In the genomic region with DNA sequence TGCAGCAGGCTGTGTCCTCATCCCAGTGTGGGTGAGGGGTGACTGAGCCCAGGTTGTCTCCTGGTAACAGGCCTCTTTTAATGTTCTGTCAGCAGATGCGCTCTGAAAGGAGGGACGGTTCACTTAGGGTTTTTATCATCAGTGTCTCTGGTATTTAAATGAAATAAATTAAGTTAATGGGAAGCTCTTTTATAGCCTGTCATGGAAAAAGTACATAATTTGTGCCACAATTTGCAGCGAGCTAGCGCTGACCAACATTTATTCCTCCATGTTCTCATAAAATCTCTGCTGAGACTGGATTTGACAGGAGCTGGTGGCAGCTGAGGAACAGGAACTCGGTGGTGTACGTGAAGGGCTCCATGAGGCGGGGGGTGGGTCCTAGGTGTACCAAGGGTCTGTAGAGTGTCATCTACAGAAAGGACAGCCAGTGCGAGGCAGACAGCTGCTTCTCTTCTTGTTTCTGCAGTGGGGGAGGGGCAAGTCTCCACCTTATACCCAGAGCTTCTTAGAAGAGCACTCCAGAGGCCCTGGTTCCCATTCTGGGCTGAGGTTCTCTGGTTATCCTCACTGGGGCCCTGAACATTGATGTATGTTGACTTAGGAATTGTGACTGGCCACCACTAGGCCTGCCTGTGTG, we compare ENCODE assay signal across 17 mouse cellular contexts. TPM values are rescaled to one million over a fixed set of nuclear protein-coding genes. Genes with fewer than 3 reads are reported as not detected.
DNase-seq lines count a peak whose midpoint lies in the region; ATAC-seq and TF ChIP-seq lines count a peak whose summit lies in the region.
"Had no signal": no experiment of that assay in that cellular context is flagged by ENCODE, and none has a peak within 500 bp of the region (broad histone marks: within the 10 kb centered on the region; RNA-seq: fewer than 3 reads in every experiment).

No protein-coding gene starts in this region.

- no peak for TF ChIP-seq EP300 in CH12.LX (IDR thresholded peaks at IDR 0.05; ENCODE audit: low read length)

- no peaks in the 10 kb centered on the region for H3K79me2 ChIP-seq in CH12.LX (replicated peaks; ENCODE audit: control insufficient read depth, extremely low read depth, insufficient read depth, poor library complexity, severe bottlenecking)

- dilution Hi-C loops in CH12.LX (cut with MboI; ENCODE audit: extremely low pct_ligation_motif_present, extremely low pct_unique_long_range_greater_than_20kb, low sequenced_read_pairs) = no loop called here

- H3K4me1 ChIP-seq in kidney, postnatal 0 days (replicated peaks; ENCODE audit: insufficient read depth, low read length) = 0 out of 2 replicates have a peak, but pooled peaks cover 4% of the 10 kb centered on the region
- peaks cover 12 to 51% of the 10 kb centered on the region in 2 experiments for H3K4me1 ChIP-seq in CH12.LX (ENCODE audit: control insufficient read depth in 1 of 2, insufficient read depth in 2 of 2)
- H3K4me1 ChIP-seq in hindbrain, embryonic 13.5 days (replicated peaks) = peaks cover 90% of the 10 kb centered on the region

- no peak for TF ChIP-seq CTCF in kidney, postnatal 0 days (IDR thresholded peaks at IDR 0.05; ENCODE audit: low read depth)
- TF ChIP-seq CTCF in CH12.LX (conservative IDR thresholded peaks at IDR 0.05 in 1 of 2, IDR thresholded peaks at IDR 0.05 in 1 of 2; ENCODE audit: low read depth in 2 of 2, low read length in 2 of 2) = no peak

- peak overlapping the region; percentile 32 for H3K27ac ChIP-seq in kidney, postnatal 0 days
- no peak overlapping the region for H3K27ac ChIP-seq in CH12.LX (ENCODE audit: insufficient read depth, low read depth)
- H3K27ac ChIP-seq in hindbrain, embryonic 13.5 days = peak overlapping the region; percentile 68
- H3K27ac ChIP-seq: limb, embryonic 10.5 days; liver, embryonic 15.5 days had no signal

- ATAC-seq in kidney, postnatal 0 days (replicated peaks; ENCODE audit: low FRiP score, low read depth) = peak; percentile 26; the same call in 1 of the 2 replicates
- ATAC-seq in hindbrain, embryonic 13.5 days (ENCODE audit: low FRiP score) = no peak
- ATAC-seq: Patski had no signal

- 55% methylated on average over 8 of the region's 8 CpGs for WGBS in kidney, postnatal 0 days
- WGBS in hindbrain, embryonic 13.5 days = 58% methylated on average over 8 of the region's 8 CpGs

- no peak overlapping the region for H3K4me3 ChIP-seq in kidney, postnatal 0 days (replicated peaks; ENCODE audit: low read depth, low read length)
- H3K4me3 ChIP-seq in CH12.LX (replicated peaks in 1 of 3; ENCODE audit: low read depth in 2 of 3, low read length in 2 of 3, poor library complexity in 1 of 3) = no peak overlapping the region
- no peak overlapping the region for H3K4me3 ChIP-seq in hindbrain, embryonic 13.5 days
- H3K4me3 ChIP-seq: limb, embryonic 10.5 days; liver, embryonic 15.5 days had no signal

- H3K4me2 ChIP-seq in kidney, postnatal 0 days (ENCODE audit: low read length) = no peak overlapping the region
- no peak overlapping the region for H3K4me2 ChIP-seq in CH12.LX (ENCODE audit: insufficient read depth, low read depth, poor library complexity, severe bottlenecking)
- no peak overlapping the region for H3K4me2 ChIP-seq in hindbrain, embryonic 13.5 days
- H3K4me2 ChIP-seq: liver, embryonic 15.5 days had no signal

- DNase-seq in kidney, postnatal 0 days (ENCODE audit: low spot score) = peak; percentile 59
- no peak for DNase-seq in kidney, adult 11 months
- DNase-seq in A20 (ENCODE audit: low read depth, low spot score) = peak; percentile 50
- peak; percentile 27 for DNase-seq in CH12.LX (ENCODE audit: extremely low read depth)
- DNase-seq in ovary, postnatal 14 days (ENCODE audit: low spot score) = no peak
- DNase-seq in frontal cortex, postnatal 36 days (ENCODE audit: low spot score in 2 of 2) = no peak
- DNase-seq: cerebellum, adult 18-20 months; heart, postnatal 36 days; right cerebral cortex, postnatal 4 days; thymus, postnatal 25 days had no signal

- TF ChIP-seq POLR2A in CH12.LX (IDR thresholded peaks at IDR 0.05; ENCODE audit: low read depth, low read length) = no peak

- H3K36me3 ChIP-seq in kidney, postnatal 0 days (ENCODE audit: insufficient read depth, low read length) = 0 out of 2 replicates have a peak, but pooled peaks cover 4% of the 10 kb centered on the region
- H3K36me3 ChIP-seq in CH12.LX (replicated peaks in 1 of 2; ENCODE audit: control insufficient read depth in 1 of 2, insufficient read depth in 1 of 2, low read length in 1 of 2) = peaks cover 18 to 78% of the 10 kb centered on the region in 2 experiments
- peaks cover 6% of the 10 kb centered on the region for H3K36me3 ChIP-seq in hindbrain, embryonic 13.5 days

- no peaks in the 10 kb centered on the region for H3K27me3 ChIP-seq in kidney, postnatal 0 days (ENCODE audit: insufficient read depth, low read length)
- H3K27me3 ChIP-seq in CH12.LX (replicated peaks) = no peaks in the 10 kb centered on the region
- no peaks in the 10 kb centered on the region for H3K27me3 ChIP-seq in hindbrain, embryonic 13.5 days
- H3K27me3 ChIP-seq: liver, embryonic 15.5 days; Patski had no signal

- no peak overlapping the region for H3K9ac ChIP-seq in kidney, postnatal 0 days (ENCODE audit: low read depth, low read length)
- no peak overlapping the region for H3K9ac ChIP-seq in CH12.LX (ENCODE audit: insufficient read depth, low read depth)
- no peak overlapping the region for H3K9ac ChIP-seq in hindbrain, embryonic 13.5 days
- H3K9ac ChIP-seq: liver, embryonic 15.5 days had no signal

- in situ Hi-C loops in CH12.LX (cut with MboI; ENCODE audit: low pct_ligation_motif_present, low pct_unique_long_range_greater_than_20kb, low sequenced_read_pairs) = no loop called here

- no peak for TF ChIP-seq RAD21 in CH12.LX (IDR thresholded peaks at IDR 0.05; ENCODE audit: low read depth, low read length)

- H3K9me3 ChIP-seq in kidney, postnatal 0 days (replicated peaks; ENCODE audit: low read length) = no peaks in the 10 kb centered on the region
- no peaks in the 10 kb centered on the region for H3K9me3 ChIP-seq in CH12.LX (replicated peaks; ENCODE audit: low read length)
- H3K9me3 ChIP-seq in hindbrain, embryonic 13.5 days = no peaks in the 10 kb centered on the region
- H3K9me3 ChIP-seq: limb, embryonic 10.5 days; liver, embryonic 15.5 days had no signal

TF ChIP-seq in CH12.LX, 34 proteins besides CTCF, POLR2A, EP300 and RAD21:
- TF ChIP-seq MEF2A (IDR thresholded peaks at IDR 0.05; ENCODE audit: borderline replicate concordance, low read depth, low read length) (no peak), MAX (IDR thresholded peaks at IDR 0.05; ENCODE audit: low read length) (no peak), ELF1 (IDR thresholded peaks at IDR 0.05; ENCODE audit: low read depth, low read length) (no peak), NELFE (IDR thresholded peaks at IDR 0.05; ENCODE audit: low read depth, low read length) (no peak)
TF ChIP-seq in CH12.LX: peak in this region for 0.

RNA-seq across cellular contexts. Expression of gene Vapb, which starts 30.8 kb away (rescaled TPM):
- polyA plus RNA-seq in kidney, postnatal 0 days (2015; fragmentation: Nextera tagmentation; extraction: Ambion mirVana) = 12.2 and 16.3 TPM in 2 replicates
- total RNA-seq in CH12.LX (2012; rRNA removed) (20.9 and 26.1 TPM in 2 replicates), CH12.LX (2014; rRNA removed) (46.4 and 57.9 TPM in 2 replicates)
- 44.7 and 54.1 TPM in 2 replicates for polyA plus RNA-seq in CH12.LX (2012; ENCODE audit: insufficient read length, low read depth)
- polyA plus RNA-seq in hindbrain, embryonic 13.5 days (2015; fragmentation: Nextera tagmentation; extraction: Ambion mirVana) = 11.7 and 13.3 TPM in 2 replicates

RNA-seq across cellular contexts. Expression of gene 1700010B08Rik, which starts 48.9 kb away (rescaled TPM):
- polyA plus RNA-seq in kidney, postnatal 0 days (2015; fragmentation: Nextera tagmentation; extraction: Ambion mirVana) = not detected in 2 replicates
- total RNA-seq in CH12.LX (2012; rRNA removed) (not detected in 2 replicates), CH12.LX (2014; rRNA removed) (not detected in 2 replicates)
- not detected in 2 replicates for polyA plus RNA-seq in CH12.LX (2012; ENCODE audit: insufficient read length, low read depth)
- polyA plus RNA-seq in hindbrain, embryonic 13.5 days (2015; fragmentation: Nextera tagmentation; extraction: Ambion mirVana) = not detected in 2 replicates
- total RNA-seq: adrenal gland, adult 18-20 months; gastrocnemius, adult 18-20 months; heart, adult 8-10 months; heart, postnatal 36 days had no signal
- polyA plus RNA-seq: limb, embryonic 10.5 days; liver, embryonic 15.5 days; Patski had no signal

Comparison
In these comparisons a context has a peak if more than half of its experiments do, and no peak if none do; other contexts are left out.
1. DNase-seq: peak in kidney, postnatal 0 days (single experiment), A20 (single experiment) and CH12.LX (single experiment); none in kidney, adult 11 months (single experiment), ovary, postnatal 14 days (single experiment) and frontal cortex, postnatal 36 days (0 of 2).